Mouse (Mus musculus) myocyte (in vitro differentiated cells): ENCODE measurements around the gene Nup188.

ENCODE experiments used
- E2F4 ChIP-seq: IDR thresholded peaks from one replicate; pipeline ENCODE4 v1.6.1; 2011; ENCODE audit warnings: mild to moderate bottlenecking, control low read depth, moderate library complexity; ENCODE audit not compliant: insufficient read depth
- MAX ChIP-seq: IDR thresholded peaks from one replicate; pipeline ENCODE4 v1.6.1; 2011; ENCODE audit warnings: low read depth, mild to moderate bottlenecking, control low read depth
- MYOG ChIP-seq, 3 experiments: IDR thresholded peaks; one replicate each; pipeline ENCODE4 v1.6.1; 2011; ENCODE audit warnings: control low read depth in 2 of 3, low read depth in 2 of 3, mild to moderate bottlenecking in 2 of 3; ENCODE audit not compliant: insufficient read length in 2 of 3, control insufficient read depth in 1 of 3, insufficient read depth in 1 of 3
- POLR2A ChIP-seq: IDR thresholded peaks from one replicate; pipeline ENCODE4 v1.6.1; 2011; ENCODE audit warnings: low read depth, mild to moderate bottlenecking, control low read depth, moderate library complexity; ENCODE audit not compliant: insufficient read length
- POLR2AphosphoS2 ChIP-seq: IDR thresholded peaks from one replicate; pipeline ENCODE4 v1.6.1; 2011; ENCODE audit warnings: low read depth, control low read depth; ENCODE audit not compliant: insufficient read length
- TCF12 ChIP-seq: IDR thresholded peaks from one replicate; pipeline ENCODE4 v1.6.1; 2011; ENCODE audit warnings: mild to moderate bottlenecking, control low read depth; ENCODE audit not compliant: poor library complexity, insufficient read depth, severe bottlenecking
- TCF3 ChIP-seq: IDR thresholded peaks from one replicate; pipeline ENCODE4 v1.6.1; 2011; ENCODE audit warnings: low read depth, control low read depth; ENCODE audit not compliant: insufficient read length

DNA sequence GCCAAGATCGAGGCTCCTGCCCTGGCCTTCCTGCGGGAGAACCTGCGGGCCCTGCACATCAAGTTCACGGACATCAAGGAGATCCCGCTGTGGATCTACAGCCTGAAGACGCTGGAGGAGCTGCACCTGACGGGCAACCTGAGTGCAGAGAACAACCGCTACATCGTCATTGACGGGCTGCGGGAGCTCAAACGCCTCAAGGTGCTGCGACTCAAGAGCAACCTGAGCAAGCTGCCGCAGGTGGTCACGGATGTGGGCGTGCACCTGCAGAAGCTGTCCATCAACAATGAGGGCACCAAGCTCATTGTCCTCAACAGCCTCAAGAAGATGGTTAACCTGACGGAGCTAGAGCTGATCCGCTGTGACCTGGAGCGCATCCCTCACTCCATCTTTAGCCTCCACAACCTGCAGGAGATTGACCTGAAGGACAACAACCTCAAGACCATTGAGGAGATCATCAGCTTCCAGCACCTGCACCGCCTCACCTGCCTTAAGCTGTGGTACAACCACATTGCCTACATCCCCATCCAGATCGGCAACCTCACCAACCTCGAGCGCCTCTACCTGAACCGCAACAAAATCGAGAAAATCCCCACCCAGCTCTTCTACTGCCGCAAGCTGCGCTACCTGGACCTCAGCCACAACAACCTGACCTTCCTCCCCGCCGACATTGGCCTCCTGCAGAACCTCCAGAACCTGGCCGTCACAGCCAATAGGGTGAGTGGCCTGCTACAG lies 29.4 kb upstream of the Nup188 start:
- TF ChIP-seq E2F4 (no peak), POLR2A (no peak), MAX (no peak), TCF3 (no peak), MYOG (IDR thresholded peaks at IDR 0.05; ENCODE audit: control insufficient read depth in 1 of 3, insufficient read depth in 1 of 3, insufficient read length in 2 of 3, low read depth in 2 of 3) (no peak), TCF12 (no peak), POLR2AphosphoS2 (no peak)
